Mouse (Mus musculus): ENCODE data around the gene Pga5. TPM values are rescaled to one million over a fixed set of nuclear protein-coding genes. Genes with fewer than 3 reads are reported as not detected.

The Pga5 gene
- polyA plus RNA-seq, 1 experiment from 2014 or later = not detected

- ATAC-seq (replicated peaks; ENCODE audit: low FRiP score, low TSS enrichment, low read depth) (no peak), DNase-seq (ENCODE audit: low spot score) (no peak)
- Histone ChIP-seq H3K36me3 (ENCODE audit: control insufficient read depth, insufficient read depth, low read length) (peaks cover 37% of the 10 kb centered on the region), H3K9ac (ENCODE audit: low read length) (no peak overlapping the region), H3K4me3 (ENCODE audit: low read depth, low read length) (no peak overlapping the region), H3K4me1 (replicated peaks; ENCODE audit: control insufficient read depth, insufficient read depth, low read length) (peaks cover 13% of the 10 kb centered on the region), H3K9me3 (ENCODE audit: control insufficient read depth, low read length) (no peaks in the 10 kb centered on the region), H3K27me3 (replicated peaks; ENCODE audit: control insufficient read depth, insufficient read depth, low read length) (no peaks in the 10 kb centered on the region), H3K4me2 (ENCODE audit: low read length) (no peak overlapping the region), H3K27ac (ENCODE audit: low read depth) (no peak overlapping the region)
- WGBS = 94% methylated on average over 6 of the region's 6 CpGs
Measured at GRCm38 (mm10) chr19:10715476-10715875, 37.6 kb upstream of the Pga5 start.

GRCm38 (mm10) chr19:10714682-10715475 lies 37.0 kb upstream of the Pga5 start:
- H3K36me3 ChIP-seq (ENCODE audit: control insufficient read depth, insufficient read depth, low read length) = peaks cover 40% of the 10 kb centered on the region
- peaks cover 7% of the 10 kb centered on the region for H3K4me1 ChIP-seq (replicated peaks; ENCODE audit: control insufficient read depth, insufficient read depth, low read length)
- DNase-seq (ENCODE audit: low spot score) = peak; percentile 82
- no peak overlapping the region for H3K9ac ChIP-seq (ENCODE audit: low read length)
- no peak overlapping the region for H3K4me2 ChIP-seq (ENCODE audit: low read length)
- no peak overlapping the region for H3K27ac ChIP-seq (ENCODE audit: low read depth)
- peak; percentile 72 for ATAC-seq (replicated peaks; ENCODE audit: low FRiP score, low TSS enrichment, low read depth)
- no peaks in the 10 kb centered on the region for H3K27me3 ChIP-seq (replicated peaks; ENCODE audit: control insufficient read depth, insufficient read depth, low read length)
- H3K4me3 ChIP-seq (ENCODE audit: low read depth, low read length) = no peak overlapping the region
- WGBS = 43% methylated on average over 4 of the region's 4 CpGs
- H3K9me3 ChIP-seq (ENCODE audit: control insufficient read depth, low read length) = no peaks in the 10 kb centered on the region

GRCm38 (mm10) chr19:10714168-10714567 lies 36.3 kb upstream of the Pga5 start:
- no peaks in the 10 kb centered on the region for H3K27me3 ChIP-seq (replicated peaks; ENCODE audit: control insufficient read depth, insufficient read depth, low read length)
- H3K9me3 ChIP-seq (ENCODE audit: control insufficient read depth, low read length) = no peaks in the 10 kb centered on the region
- H3K4me2 ChIP-seq (ENCODE audit: low read length) = no peak overlapping the region
- H3K9ac ChIP-seq (ENCODE audit: low read length) = no peak overlapping the region
- H3K4me3 ChIP-seq (ENCODE audit: low read depth, low read length) = no peak overlapping the region
- H3K36me3 ChIP-seq (ENCODE audit: control insufficient read depth, insufficient read depth, low read length) = peaks cover 40% of the 10 kb centered on the region
- ATAC-seq (replicated peaks; ENCODE audit: low FRiP score, low TSS enrichment, low read depth) = no peak
- peaks cover 4% of the 10 kb centered on the region; the same call in 1 of the 2 replicates for H3K4me1 ChIP-seq (replicated peaks; ENCODE audit: control insufficient read depth, insufficient read depth, low read length)
- DNase-seq (ENCODE audit: low spot score) = no peak
- no peak overlapping the region for H3K27ac ChIP-seq (ENCODE audit: low read depth)
- 77% methylated on average over 6 of the region's 6 CpGs for WGBS

GRCm38 (mm10) chr19:10713551-10713950 lies 35.7 kb upstream of the Pga5 start:
- Histone ChIP-seq H3K9me3 (ENCODE audit: control insufficient read depth, low read length) (no peaks in the 10 kb centered on the region), H3K36me3 (ENCODE audit: control insufficient read depth, insufficient read depth, low read length) (peaks cover 42% of the 10 kb centered on the region), H3K4me3 (ENCODE audit: low read depth, low read length) (no peak overlapping the region), H3K4me2 (ENCODE audit: low read length) (no peak overlapping the region), H3K27me3 (replicated peaks; ENCODE audit: control insufficient read depth, insufficient read depth, low read length) (no peaks in the 10 kb centered on the region), H3K9ac (ENCODE audit: low read length) (no peak overlapping the region), H3K4me1 (replicated peaks; ENCODE audit: control insufficient read depth, insufficient read depth, low read length) (peaks cover 4% of the 10 kb centered on the region; the same call in 1 of the 2 replicates), H3K27ac (ENCODE audit: low read depth) (no peak overlapping the region)
- no peak for DNase-seq (ENCODE audit: low spot score)
- no peak for ATAC-seq (replicated peaks; ENCODE audit: low FRiP score, low TSS enrichment, low read depth)
- WGBS = 90% methylated on average over 10 of the region's 10 CpGs

GRCm38 (mm10) chr19:10712646-10713045 lies 34.8 kb upstream of the Pga5 start:
- H3K27me3 ChIP-seq (replicated peaks; ENCODE audit: control insufficient read depth, insufficient read depth, low read length) = no peaks in the 10 kb centered on the region
- H3K4me1 ChIP-seq (replicated peaks; ENCODE audit: control insufficient read depth, insufficient read depth, low read length) = no peaks in the 10 kb centered on the region; the same call in 1 of the 2 replicates
- H3K36me3 ChIP-seq (ENCODE audit: control insufficient read depth, insufficient read depth, low read length) = peaks cover 49% of the 10 kb centered on the region
- no peak for ATAC-seq (replicated peaks; ENCODE audit: low FRiP score, low TSS enrichment, low read depth)
- H3K9ac ChIP-seq (ENCODE audit: low read length) = no peak overlapping the region
- no peak for DNase-seq (ENCODE audit: low spot score)
- no peaks in the 10 kb centered on the region for H3K9me3 ChIP-seq (ENCODE audit: control insufficient read depth, low read length)
- H3K4me2 ChIP-seq (ENCODE audit: low read length) = no peak overlapping the region
- H3K27ac ChIP-seq (ENCODE audit: low read depth) = no peak overlapping the region
- WGBS = 86% methylated on average over 12 of the region's 12 CpGs
- no peak overlapping the region for H3K4me3 ChIP-seq (ENCODE audit: low read depth, low read length)

- Histone ChIP-seq H3K9ac (ENCODE audit: low read length) (no peak overlapping the region), H3K27me3 (replicated peaks; ENCODE audit: control insufficient read depth, insufficient read depth, low read length) (no peaks in the 10 kb centered on the region), H3K4me1 (replicated peaks; ENCODE audit: control insufficient read depth, insufficient read depth, low read length) (no peaks in the 10 kb centered on the region; the same call in 1 of the 2 replicates), H3K36me3 (ENCODE audit: control insufficient read depth, insufficient read depth, low read length) (peaks cover 52% of the 10 kb centered on the region), H3K27ac (ENCODE audit: low read depth) (no peak overlapping the region), H3K4me3 (ENCODE audit: low read depth, low read length) (no peak overlapping the region), H3K4me2 (ENCODE audit: low read length) (no peak overlapping the region), H3K9me3 (ENCODE audit: control insufficient read depth, low read length) (no peaks in the 10 kb centered on the region)
- DNase-seq (ENCODE audit: low spot score) = no peak
- 94% methylated on average over 7 of the region's 7 CpGs for WGBS
- ATAC-seq (replicated peaks; ENCODE audit: low FRiP score, low TSS enrichment, low read depth) = no peak
Measured at GRCm38 (mm10) chr19:10712194-10712593, 34.3 kb upstream of the Pga5 start.

- no peaks in the 10 kb centered on the region for H3K27me3 ChIP-seq (replicated peaks; ENCODE audit: control insufficient read depth, insufficient read depth, low read length)
- no peak overlapping the region for H3K4me3 ChIP-seq (ENCODE audit: low read depth, low read length)
- no peak for DNase-seq (ENCODE audit: low spot score)
- WGBS = 92% methylated on average over 4 of the region's 4 CpGs
- H3K27ac ChIP-seq (ENCODE audit: low read depth) = no peak overlapping the region
- H3K4me1 ChIP-seq (replicated peaks; ENCODE audit: control insufficient read depth, insufficient read depth, low read length) = no peaks in the 10 kb centered on the region; the same call in 1 of the 2 replicates
- H3K9ac ChIP-seq (ENCODE audit: low read length) = no peak overlapping the region
- ATAC-seq (replicated peaks; ENCODE audit: low FRiP score, low TSS enrichment, low read depth) = no peak
- no peak overlapping the region for H3K4me2 ChIP-seq (ENCODE audit: low read length)
- H3K36me3 ChIP-seq (ENCODE audit: control insufficient read depth, insufficient read depth, low read length) = peaks cover 63% of the 10 kb centered on the region
- no peaks in the 10 kb centered on the region for H3K9me3 ChIP-seq (ENCODE audit: control insufficient read depth, low read length)
Measured at GRCm38 (mm10) chr19:10710751-10711150, 32.9 kb upstream of the Pga5 start.

- Histone ChIP-seq H3K4me3 (ENCODE audit: low read depth, low read length) (no peak overlapping the region), H3K9ac (ENCODE audit: low read length) (no peak overlapping the region), H3K4me2 (ENCODE audit: low read length) (no peak overlapping the region), H3K27ac (ENCODE audit: low read depth) (no peak overlapping the region), H3K9me3 (ENCODE audit: control insufficient read depth, low read length) (no peaks in the 10 kb centered on the region), H3K27me3 (replicated peaks; ENCODE audit: control insufficient read depth, insufficient read depth, low read length) (no peaks in the 10 kb centered on the region), H3K36me3 (ENCODE audit: control insufficient read depth, insufficient read depth, low read length) (peaks cover 63% of the 10 kb centered on the region), H3K4me1 (replicated peaks; ENCODE audit: control insufficient read depth, insufficient read depth, low read length) (no peaks in the 10 kb centered on the region; the same call in 1 of the 2 replicates)
- peak; percentile 68 for DNase-seq (ENCODE audit: low spot score)
- 81% methylated on average over 9 of the region's 9 CpGs for WGBS
- ATAC-seq (replicated peaks; ENCODE audit: low FRiP score, low TSS enrichment, low read depth) = 0 out of 2 replicates have a peak, but pooled peaks have one; percentile 21
Measured at GRCm38 (mm10) chr19:10710088-10710511, 32.2 kb upstream of the Pga5 start.

All from intestine, embryonic 14.5 days (tissue).